Mouse (Mus musculus) small intestine, adult 2 months (tissue): ENCODE measurements around the gene Cacna1a.

Experiments used
- CTCF ChIP-seq: fragments of 200-500 bp; IDR thresholded peaks from 2 replicates; pipeline ENCODE4 v1.5.1; 2012; ENCODE audit warnings: low read depth, mild to moderate bottlenecking, control low read depth, inconsistent platforms, low read length, moderate library complexity, mixed read lengths; ENCODE audit not compliant: insufficient replicate concordance, insufficient read length; ENCODE audit errors: extremely low read depth
- POLR2A ChIP-seq: fragments of 200-500 bp; IDR thresholded peaks from 2 replicates; pipeline ENCODE4 v1.6.1; 2012; ENCODE audit warnings: low read depth, mild to moderate bottlenecking, control low read depth, inconsistent platforms, low read length, moderate library complexity

DNA sequence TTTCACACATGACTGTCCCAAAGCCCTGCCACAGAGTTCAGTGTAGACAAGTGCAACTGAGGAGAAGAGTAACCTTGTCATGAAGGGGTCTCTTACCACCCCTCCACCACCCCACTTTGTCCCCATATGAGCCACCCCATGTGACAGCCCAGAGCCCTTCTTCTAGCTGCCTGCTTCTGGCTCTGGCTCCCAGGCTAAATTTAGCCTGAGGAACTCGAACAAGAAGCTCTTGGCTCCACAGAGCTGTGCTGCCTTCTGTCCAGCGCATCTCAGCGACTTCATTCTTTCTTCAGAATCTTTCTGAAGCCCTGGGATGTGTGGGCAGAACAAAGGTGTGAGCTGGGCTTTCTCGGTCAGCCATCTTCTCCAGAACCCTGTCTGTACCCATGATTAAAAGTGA lies 141.3 kb downstream of the Cacna1a start:
- TF ChIP-seq POLR2A (no peak), CTCF (no peak)
